Mouse (Mus musculus) gastrocnemius, adult 18-20 months (tissue): Measurements from ENCODE around the gene Odf2. TPM values are rescaled to one million over a fixed set of nuclear protein-coding genes. Genes with fewer than 3 reads are reported as not detected.
A peak's percentile ranks its signal among the peaks of the same experiment; 100 is the strongest.

ENCODE experiments used
- DNase-seq: peaks from one replicate; pipeline ENCODE4 v3.0.0; 2021; ENCODE audit warnings: low spot score
- long read RNA-seq, 2 experiments: library from polyadenylated mRNA; stranded (forward); transcript quantifications; one replicate each; pipeline ENCODE4 v2.0.0; 2021
- total RNA-seq, 2 experiments: library from RNA; stranded (reverse); gene quantifications; 2 replicates each; pipeline ENCODE4 v1.2.3; 2021

Odf2 gene
- 10 to 100 TPM; 10.4 to 11.9 TPM for total RNA-seq
- long read RNA-seq, experiment 1, partial matches to known transcripts, result 0 of 8 reads
- long read RNA-seq, experiment 1, other reads (novel, unspliced or antisense), result 6 of 8 reads
- long read RNA-seq, experiment 2, transcript Odf2-204 (21 exons, 3,826 nt), result major isoform, 6 of 16 reads
- long read RNA-seq, experiment 2, partial matches to known transcripts, result 2 of 16 reads
- long read RNA-seq, experiment 2, other reads (novel, unspliced or antisense), result 7 of 16 reads

DNA sequence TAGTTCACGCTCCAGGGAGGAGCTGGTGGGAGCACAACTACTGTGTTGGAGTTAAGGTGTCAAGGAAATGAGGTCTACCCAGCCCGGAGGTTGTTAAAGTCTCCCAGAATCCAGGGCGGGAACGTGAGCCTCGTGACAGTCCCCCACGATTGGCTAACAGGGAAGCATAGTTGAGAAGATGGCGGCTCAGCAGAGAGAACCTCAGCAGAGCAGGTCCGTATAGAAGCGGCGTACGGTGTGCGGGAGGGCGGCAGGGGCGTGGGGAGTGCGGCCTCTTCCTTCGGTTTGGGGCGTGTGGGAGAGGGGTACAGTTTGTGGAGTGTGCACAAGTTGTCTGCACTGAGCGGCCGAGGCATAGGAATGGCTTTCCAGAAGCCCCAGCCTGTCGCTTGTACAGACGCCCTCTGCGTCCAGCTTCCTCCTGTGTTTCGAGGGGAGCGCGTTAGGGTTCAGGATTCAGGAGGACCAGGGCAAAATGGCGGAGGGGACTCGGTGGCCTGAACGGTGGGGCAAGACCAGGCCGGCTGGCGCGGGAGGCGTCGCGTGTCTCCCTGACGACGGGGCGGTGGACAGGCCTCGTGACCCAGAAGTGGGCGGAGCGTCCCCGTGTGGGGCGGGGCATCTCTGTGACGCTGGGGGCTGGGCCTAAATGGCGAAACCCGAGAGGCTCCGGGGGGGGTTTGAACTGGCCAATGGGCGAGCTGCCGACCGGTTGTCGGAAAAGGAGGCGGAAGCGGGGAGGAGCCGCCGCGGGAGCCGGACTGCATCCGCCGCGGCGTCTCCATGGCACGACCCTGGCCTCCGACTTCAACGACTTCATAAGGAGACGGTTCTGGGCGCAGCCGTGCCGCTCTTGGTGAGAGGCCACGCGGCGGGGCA lies at the start of gene Odf2:
Odf2 (plus strand) TSS at position 156 of the 879 bp plus-strand sequence.
- DNase-seq, result peak; percentile 100

GRCm38 (mm10) chr2:29839460-29839859 lies 49.6 kb upstream of the Odf2 start:
- no peak for DNase-seq

- DNase-seq, result no peak
These were observed 45.6 kb upstream of the Odf2 start for GRCm38 (mm10) chr2:29843231-29844105.

DNA sequence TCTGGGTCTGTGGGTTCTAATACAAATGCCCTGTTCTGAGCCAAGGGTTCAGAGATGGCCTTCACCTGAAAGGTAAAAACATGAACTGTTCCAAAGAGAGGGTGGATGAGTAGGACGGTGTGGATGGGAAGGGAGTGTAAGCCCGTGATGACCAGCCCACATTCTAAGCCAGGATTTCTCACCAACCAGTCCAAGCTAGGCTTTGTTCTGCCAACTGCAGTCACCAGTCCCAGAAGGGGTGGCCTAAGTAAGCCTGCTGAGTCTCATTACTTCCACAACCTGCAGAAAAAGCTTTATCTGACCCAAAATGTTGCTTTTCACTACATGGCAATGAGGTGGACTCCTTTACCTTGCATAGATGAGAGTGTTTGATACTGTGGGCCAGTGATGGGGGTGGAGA lies 44.9 kb upstream of the Odf2 start:
- no peak for DNase-seq

DNA sequence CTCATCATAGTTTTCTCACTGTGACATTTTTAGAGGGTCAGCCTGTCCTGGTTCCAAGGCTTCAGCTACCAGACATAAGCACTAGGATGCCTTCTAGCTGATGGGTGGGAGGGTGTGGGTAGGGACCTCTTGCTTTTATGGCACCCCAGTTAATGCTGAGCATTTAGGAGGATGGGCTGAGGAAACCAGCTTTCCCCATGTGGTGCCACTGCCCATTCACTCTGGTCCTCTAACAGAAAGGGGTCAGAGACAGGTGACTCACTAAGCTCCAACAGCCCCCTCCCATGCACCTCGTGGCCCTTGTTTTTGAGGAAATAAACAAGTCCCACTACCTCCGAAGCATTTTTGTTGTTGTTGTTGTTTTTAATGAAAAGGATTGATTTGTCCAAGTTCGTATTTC lies 44.4 kb upstream of the Odf2 start:
- no peak for DNase-seq

- no peak for DNase-seq
These were observed 43.4 kb upstream of the Odf2 start for GRCm38 (mm10) chr2:29845636-29846035.

DNA sequence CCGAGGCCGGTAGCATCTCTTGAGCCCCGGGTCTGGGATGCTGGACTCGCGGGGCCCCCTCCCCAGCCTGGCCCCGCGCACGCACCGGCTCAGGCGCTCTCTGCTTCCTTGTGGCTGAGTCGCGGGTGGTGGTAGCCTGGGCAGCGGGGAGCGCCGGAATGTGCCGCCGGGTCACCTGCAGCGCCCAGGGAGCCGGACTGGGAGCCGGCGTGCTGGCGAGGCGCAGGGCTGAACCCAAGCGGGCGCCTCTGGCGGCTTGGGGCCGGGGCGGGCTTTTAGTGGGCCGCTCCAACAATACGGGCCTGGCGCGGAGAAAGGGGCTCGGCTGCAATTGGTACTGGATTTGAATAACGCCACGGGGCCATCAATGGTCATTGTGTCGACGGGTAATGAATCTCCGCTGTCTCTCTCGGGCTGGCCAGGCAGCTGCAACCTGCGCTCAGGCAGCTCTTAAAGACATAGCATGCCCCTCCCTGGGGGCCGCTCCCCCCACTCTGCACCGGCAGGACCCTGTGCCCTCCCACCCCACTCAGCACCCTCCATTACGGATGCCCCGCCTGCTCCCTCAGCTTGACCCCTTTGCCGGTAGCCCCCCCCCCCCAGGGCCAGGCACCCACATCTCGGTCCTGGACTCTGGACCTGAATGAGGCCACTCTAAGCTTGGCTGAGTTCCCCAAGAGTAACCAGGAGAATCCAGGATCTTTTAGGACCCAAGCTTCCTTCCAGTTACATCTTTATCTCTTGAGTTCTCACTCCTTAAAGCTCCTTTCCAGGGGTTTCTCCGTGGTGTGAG lies 42.8 kb upstream of the Odf2 start:
- no peak for DNase-seq

- no peak for DNase-seq
These were observed 42.1 kb upstream of the Odf2 start for GRCm38 (mm10) chr2:29846911-29847310.

DNA sequence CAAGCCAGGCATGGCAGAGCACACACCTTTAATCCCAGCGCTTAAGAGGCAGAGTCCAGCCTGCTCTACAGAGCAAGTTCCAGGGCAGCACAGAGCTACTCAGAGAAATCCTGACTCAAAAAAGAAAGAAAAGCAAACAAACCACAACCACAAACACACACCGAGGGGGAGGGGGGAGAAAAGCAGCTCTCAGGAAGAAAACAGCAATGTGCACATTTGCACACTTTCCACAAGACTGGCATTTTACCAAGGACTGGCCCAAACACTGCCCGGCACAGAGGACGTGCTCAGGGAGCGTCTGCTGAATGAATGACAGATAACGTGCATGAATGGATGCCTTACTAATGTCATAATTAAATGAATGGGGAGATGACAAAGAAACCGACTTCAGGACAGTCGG lies 40.0 kb upstream of the Odf2 start:
- no peak for DNase-seq

GRCm38 (mm10) chr2:29849841-29850480 lies 39.1 kb upstream of the Odf2 start:
- DNase-seq, result no peak

DNA sequence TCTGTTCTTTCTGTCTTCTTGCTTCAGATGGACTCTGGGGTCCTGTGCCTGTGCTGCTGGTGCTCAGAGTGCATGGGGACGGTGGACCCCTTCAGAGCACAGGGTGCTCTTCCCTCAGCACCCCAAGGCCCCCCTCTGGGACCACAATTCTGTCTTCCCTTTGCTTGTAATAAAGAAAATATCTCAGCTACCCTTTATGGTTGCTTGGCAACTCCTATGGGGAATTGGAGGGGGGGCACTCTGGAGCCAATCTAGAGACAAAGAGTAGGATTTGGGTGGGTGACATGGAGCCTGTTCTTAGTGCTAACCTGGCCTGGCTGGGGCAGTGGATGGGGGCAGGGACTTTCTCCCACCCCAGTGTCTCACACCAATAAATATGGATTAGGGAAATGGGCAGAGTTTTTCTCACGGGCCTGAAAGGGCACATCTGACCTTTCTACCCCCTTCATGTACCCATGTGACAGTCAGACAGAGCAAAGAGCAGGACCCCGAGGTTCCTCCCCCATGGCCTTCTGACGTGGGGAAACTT lies 36.0 kb upstream of the Odf2 start:
- DNase-seq, result no peak

DNA sequence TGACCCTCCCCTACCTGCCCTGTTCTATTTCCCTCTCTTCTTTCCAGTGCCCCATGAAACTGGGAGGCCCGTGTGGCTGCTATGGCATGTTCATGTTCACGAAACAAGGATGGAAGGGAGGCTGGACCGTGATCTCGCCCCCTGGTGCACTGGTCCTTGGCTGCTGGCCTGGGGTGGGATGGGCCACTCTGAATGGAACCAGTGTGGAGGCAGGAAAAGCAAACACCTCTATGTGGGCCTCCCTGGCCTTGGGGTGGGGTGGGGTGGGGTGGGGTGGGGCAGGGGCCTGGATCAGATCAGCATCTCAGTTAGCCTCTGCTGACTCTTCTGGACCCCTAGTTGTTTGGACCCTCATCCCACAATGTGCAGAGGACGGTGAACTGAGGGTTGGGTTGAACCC lies 35.3 kb upstream of the Odf2 start:
- DNase-seq, result no peak

- DNase-seq, result no peak
These were observed 33.3 kb upstream of the Odf2 start for GRCm38 (mm10) chr2:29855585-29856210.

DNA sequence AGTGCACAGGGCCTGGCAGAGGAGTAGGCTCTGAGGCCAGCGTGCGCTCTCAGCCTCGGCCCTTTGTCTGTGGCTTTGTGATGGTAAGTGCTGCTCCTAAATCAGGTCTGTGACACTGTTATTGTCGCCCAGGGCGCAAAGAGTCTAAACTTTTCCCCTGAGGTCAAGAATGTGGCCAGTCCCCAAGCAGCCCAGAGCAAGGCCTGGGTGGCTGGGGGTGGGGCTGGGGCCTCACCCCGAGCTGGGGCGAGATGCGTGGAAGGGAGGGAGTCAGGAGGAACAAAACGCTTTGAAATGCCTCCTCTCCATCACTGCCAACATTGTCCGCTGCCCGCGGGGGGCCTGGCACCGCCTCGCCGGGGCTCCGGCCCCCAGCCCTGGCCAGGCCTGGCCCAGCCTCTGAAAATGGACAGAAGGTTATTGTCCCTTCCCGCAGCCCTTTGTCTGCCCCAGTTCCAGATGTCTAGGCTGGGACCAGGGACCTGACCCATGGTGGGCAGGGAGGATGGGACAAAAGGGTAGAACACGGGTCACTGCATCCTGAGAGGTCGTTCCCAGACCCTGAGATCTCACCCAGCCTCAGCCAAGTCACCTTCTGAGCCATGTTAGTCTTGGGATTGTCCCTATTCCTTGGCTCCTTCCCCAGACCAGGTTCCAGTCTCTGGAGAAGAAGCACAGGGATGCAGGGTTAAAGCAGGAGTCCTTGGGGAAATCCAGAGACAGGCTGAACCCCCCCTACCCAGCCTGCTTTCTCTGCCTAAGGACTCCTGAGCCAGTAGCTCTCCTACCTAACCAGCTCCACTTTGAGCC lies 32.4 kb upstream of the Odf2 start:
- DNase-seq, result no peak

DNA sequence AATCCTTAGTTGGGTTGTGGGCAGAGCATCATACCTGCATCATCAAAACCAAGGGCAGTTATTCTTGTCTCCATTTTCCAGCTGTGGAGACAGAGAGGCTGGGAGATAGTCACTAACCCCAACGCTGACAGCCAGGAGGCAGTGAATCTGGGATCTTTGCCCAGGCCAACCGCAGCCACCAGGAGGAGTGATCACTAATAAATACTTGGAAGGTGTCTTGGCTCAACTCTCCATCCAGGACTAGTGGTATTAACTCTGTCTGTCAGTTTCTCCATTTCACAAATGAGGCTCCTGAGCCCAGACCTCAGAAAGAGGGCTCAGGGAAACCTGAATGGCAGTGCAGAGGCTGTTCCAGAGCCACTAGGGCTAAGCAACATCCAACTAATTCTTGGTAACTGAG lies 31.7 kb upstream of the Odf2 start:
- DNase-seq, result no peak

GRCm38 (mm10) chr2:29857967-29858366 lies 31.1 kb upstream of the Odf2 start:
- no peak for DNase-seq

DNA sequence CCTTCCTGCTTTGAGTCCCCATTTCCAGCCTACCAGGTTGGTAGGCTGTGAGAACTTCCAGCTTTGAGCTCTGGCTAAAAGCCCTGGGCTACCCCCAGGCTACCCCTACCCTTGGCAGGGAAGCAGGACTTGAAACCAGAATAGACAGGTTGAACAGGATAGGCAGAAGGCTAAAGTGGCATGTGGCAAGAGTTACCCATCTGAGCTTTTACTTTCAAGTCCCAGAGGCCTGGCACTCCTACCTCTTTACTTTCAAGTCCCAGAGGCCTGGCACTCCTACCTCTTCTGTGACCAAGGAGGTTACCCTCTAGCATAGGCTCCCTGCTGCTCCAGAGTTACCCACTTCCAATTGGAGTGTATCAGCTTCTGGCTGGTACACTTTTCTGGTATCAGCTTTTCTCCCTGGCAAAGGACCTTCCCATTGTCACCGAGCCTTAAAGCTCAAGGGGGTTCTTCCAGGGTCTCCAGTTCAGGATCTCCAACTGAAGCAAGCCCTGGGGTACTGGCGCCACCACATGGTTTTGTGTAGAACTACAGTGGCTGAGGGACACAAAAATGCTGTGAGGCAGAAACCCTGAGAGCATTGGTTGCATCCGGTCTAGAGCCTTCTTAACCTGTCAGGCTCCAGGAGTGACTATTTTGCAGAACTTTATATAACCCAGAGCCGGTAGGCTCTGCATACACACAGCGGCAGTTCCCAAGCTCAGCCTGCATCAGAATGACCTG lies 30.1 kb upstream of the Odf2 start:
- peak; percentile 24 for DNase-seq

- DNase-seq, result no peak
These were observed 23.9 kb upstream of the Odf2 start for GRCm38 (mm10) chr2:29865125-29865524.
